Mouse (Mus musculus) limb, embryonic 13.5 days (tissue): ENCODE measurements around the gene Macrod1. TPM values are rescaled to one million over a fixed set of nuclear protein-coding genes. Genes with fewer than 3 reads are reported as not detected.

ENCODE experiments used
- ATAC-seq: fragments of 200-750 bp; cut with Nextera tagmentation; 2 replicates; pipeline ENCODE4 v1.8.0; 2017; ENCODE audit warnings: low read depth, moderate number of reproducible peaks, moderate TSS enrichment; ENCODE audit not compliant: low FRiP score
- H3K27ac ChIP-seq: fragments of 300-500 bp; sonication (generic); 2 replicates; pipeline ENCODE4 v1.5.1; 2015; ENCODE audit warnings: inconsistent platforms, mild to moderate bottlenecking, moderate library complexity
- H3K27me3 ChIP-seq: fragments of 300-500 bp; sonication (generic); 2 replicates; pipeline ENCODE4 v1.6.1; 2015; ENCODE audit warnings: mild to moderate bottlenecking, inconsistent platforms
- H3K36me3 ChIP-seq: fragments of 300-500 bp; sonication (generic); 2 replicates; pipeline ENCODE4 v1.6.1; 2015; ENCODE audit warnings: inconsistent platforms, mild to moderate bottlenecking, moderate library complexity
- H3K4me1 ChIP-seq: fragments of 300-500 bp; sonication (generic); 2 replicates; pipeline ENCODE4 v1.6.1; 2015; ENCODE audit warnings: inconsistent platforms
- H3K4me2 ChIP-seq: fragments of 300-500 bp; sonication (generic); replicated peaks from 2 replicates; pipeline ENCODE4 v1.6.1; 2015; ENCODE audit warnings: inconsistent platforms, mild to moderate bottlenecking, moderate library complexity
- H3K4me3 ChIP-seq: fragments of 300-500 bp; sonication (generic); 2 replicates; pipeline ENCODE4 v1.5.1; 2015; ENCODE audit warnings: moderate library complexity, mild to moderate bottlenecking, inconsistent platforms
- H3K9ac ChIP-seq: fragments of 300-500 bp; sonication (generic); 2 replicates; pipeline ENCODE4 v1.6.1; 2015; ENCODE audit warnings: mild to moderate bottlenecking, inconsistent platforms
- H3K9me3 ChIP-seq: fragments of 300-500 bp; sonication (generic); 2 replicates; pipeline ENCODE4 v1.6.1; 2016; ENCODE audit warnings: inconsistent platforms
- WGBS: fragments of 180-500 bp; shearing (Covaris S2); methylation state at CpG from one replicate; pipeline ENCODE4 v1.1.7; 2015; 5-methylcytosine and 5-hydroxymethylcytosine counted together
- polyA plus RNA-seq: library from polyadenylated mRNA; unstranded; fragments of >200 nt; fragmentation: Nextera tagmentation; extraction: Ambion mirVana; gene quantifications from 2 replicates; pipeline ENCODE4 v1.2.1, GENCODE M21; 2015

The Macrod1 gene
- polyA plus RNA-seq, 1 experiment from 2014 or later: 13.3 TPM

DNA sequence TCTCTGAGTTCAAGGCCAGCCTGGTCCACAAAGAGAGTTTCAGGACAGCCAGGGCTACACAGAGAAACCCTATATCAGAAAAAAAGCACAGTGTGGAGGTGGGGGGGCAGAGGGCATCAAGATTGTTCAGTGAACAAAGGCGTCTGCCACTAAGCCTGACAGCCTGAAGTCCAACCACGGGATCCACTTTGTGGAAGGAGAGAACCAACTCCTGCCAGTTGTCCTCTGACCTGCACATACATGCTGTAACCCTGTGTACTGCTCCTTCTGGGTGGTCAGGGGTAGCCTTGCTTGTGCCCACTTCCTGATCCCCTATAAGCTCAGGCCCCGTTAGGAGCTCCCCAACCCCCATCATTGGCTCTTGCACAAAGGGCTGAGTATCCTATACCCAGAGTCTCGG lies 128.4 kb downstream of the Macrod1 start:
- H3K9me3 ChIP-seq: no peaks in the 10 kb centered on the region
- no peak overlapping the region for H3K27ac ChIP-seq
- H3K27me3 ChIP-seq: peaks cover 62% of the 10 kb centered on the region
- no peak overlapping the region for H3K4me3 ChIP-seq
- H3K4me1 ChIP-seq: peaks cover 56% of the 10 kb centered on the region
- no peak overlapping the region for H3K9ac ChIP-seq
- no peak overlapping the region for H3K4me2 ChIP-seq
- no peak for ATAC-seq
- 51% methylated on average over 4 of the region's 4 CpGs for WGBS
- H3K36me3 ChIP-seq: no peaks in the 10 kb centered on the region

DNA sequence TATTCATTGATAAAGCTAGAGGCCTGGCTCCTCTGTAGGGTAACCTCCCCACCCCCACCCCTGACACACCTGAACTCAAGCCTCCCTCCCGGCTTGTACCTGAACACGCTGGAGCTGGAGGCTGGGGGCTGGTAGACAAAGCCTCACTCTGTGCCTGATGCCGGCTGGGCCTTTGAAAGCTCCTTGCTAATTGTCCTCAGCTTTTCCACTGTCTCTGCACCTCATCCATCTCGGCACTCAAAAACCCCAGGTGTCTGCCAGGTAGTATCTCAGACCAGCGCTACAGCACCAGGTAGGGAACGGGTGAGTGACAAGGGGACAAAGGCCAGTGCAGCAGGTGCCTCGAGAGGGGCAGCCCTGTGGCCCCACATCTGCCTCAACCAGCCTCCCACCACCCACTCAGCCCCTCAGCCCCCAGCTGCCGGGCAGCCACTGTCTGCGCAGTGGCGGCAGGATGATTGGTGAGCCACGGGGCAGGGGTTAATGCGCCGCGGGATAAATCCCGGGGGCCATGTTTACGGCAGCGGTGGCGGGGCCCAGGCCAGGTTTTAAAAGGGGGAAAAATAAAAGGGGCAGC lies 129.2 kb downstream of the Macrod1 start:
- Histone ChIP-seq H3K4me2 (0 out of 2 replicates have a peak overlapping the region, but pooled peaks have one; percentile 7), H3K9ac (peak overlapping the region; percentile 5), H3K27ac (no peak overlapping the region), H3K4me1 (peaks cover 49% of the 10 kb centered on the region), H3K9me3 (no peaks in the 10 kb centered on the region), H3K4me3 (no peak overlapping the region), H3K36me3 (no peaks in the 10 kb centered on the region), H3K27me3 (peaks cover 60% of the 10 kb centered on the region)
- ATAC-seq: no peak
- 6% methylated on average over 18 of the region's 18 CpGs for WGBS

DNA sequence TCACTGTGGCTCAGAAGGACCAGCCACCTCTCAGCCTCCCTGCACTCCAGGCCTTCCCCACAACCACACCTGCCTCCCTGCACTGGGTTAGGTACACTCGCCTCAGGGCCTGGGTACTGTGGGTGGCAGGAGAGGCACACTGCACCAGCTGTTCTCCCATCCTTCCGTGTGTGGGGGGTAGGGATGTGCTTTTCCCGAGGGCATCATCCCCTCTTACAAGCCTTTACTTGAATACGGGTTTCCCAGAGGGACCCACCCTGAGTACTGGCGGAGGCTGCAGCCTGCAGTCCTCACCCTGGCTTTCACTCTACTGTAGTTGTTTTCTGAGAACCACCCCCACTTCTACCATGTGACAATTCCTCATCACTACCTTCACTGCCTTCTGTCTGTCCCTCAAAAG lies 130.5 kb downstream of the Macrod1 start:
- peaks cover 59% of the 10 kb centered on the region for H3K27me3 ChIP-seq
- H3K4me3 ChIP-seq: no peak overlapping the region
- 42% methylated on average over 5 of the region's 5 CpGs for WGBS
- no peaks in the 10 kb centered on the region for H3K36me3 ChIP-seq
- H3K9me3 ChIP-seq: no peaks in the 10 kb centered on the region
- no peak for ATAC-seq
- peaks cover 37% of the 10 kb centered on the region for H3K4me1 ChIP-seq
- no peak overlapping the region for H3K4me2 ChIP-seq
- H3K9ac ChIP-seq: 0 out of 2 replicates have a peak overlapping the region, but pooled peaks have one; percentile 8
- no peak overlapping the region for H3K27ac ChIP-seq

DNA sequence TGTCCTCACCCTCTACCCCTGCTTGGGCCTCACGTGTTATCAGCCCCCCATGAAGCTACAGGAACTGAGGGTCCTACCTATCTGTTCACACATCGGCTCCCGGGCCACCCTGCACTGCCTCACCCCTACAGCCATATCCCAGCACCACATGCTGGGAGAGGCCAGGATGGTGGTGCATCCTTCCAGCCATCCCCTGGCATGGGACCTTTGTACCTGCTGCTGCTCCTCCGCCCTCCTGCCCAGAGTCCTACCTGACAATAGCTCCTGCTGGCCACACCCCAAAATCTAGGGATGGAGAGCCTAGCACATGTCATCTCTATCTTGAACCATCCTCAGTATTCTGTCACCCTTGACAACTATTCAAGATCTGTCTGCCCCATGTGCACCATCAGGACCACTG lies 132.4 kb downstream of the Macrod1 start:
- no peak overlapping the region for H3K4me3 ChIP-seq
- no peak overlapping the region for H3K4me2 ChIP-seq
- no peaks in the 10 kb centered on the region for H3K36me3 ChIP-seq
- WGBS: 67% methylated on average over 4 of the region's 4 CpGs
- H3K9me3 ChIP-seq: no peaks in the 10 kb centered on the region
- H3K9ac ChIP-seq: no peak overlapping the region
- ATAC-seq: no peak
- H3K4me1 ChIP-seq: peaks cover 20% of the 10 kb centered on the region
- peaks cover 50% of the 10 kb centered on the region for H3K27me3 ChIP-seq
- H3K27ac ChIP-seq: no peak overlapping the region

DNA sequence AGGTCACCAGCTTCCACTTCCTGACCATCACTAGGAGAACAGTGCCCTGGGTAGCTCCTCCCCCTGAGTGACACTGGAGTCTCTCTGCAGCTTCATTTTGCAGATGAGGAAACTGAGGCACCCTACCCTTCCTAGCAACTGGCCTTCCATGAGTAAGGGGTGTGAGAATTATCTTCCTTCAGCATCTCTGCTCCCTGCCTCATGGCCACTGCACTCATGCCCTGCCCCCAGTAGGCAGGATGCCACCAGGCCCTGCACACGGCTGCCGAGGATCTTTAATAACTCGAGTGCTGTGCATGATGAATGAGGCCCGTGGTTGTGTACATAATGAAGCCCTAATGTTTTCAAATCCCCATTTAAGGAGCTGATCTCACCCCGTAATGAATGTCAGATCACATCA lies 134.4 kb downstream of the Macrod1 start:
- H3K27ac ChIP-seq: no peak overlapping the region
- peaks cover 35% of the 10 kb centered on the region for H3K27me3 ChIP-seq
- 45% methylated on average over 5 of the region's 5 CpGs for WGBS
- no peak overlapping the region for H3K4me2 ChIP-seq
- H3K9me3 ChIP-seq: no peaks in the 10 kb centered on the region
- no peaks in the 10 kb centered on the region for H3K36me3 ChIP-seq
- H3K9ac ChIP-seq: 0 out of 2 replicates have a peak overlapping the region, but pooled peaks have one; percentile 19
- no peak overlapping the region for H3K4me3 ChIP-seq
- ATAC-seq: no peak
- peaks cover 16% of the 10 kb centered on the region for H3K4me1 ChIP-seq

DNA sequence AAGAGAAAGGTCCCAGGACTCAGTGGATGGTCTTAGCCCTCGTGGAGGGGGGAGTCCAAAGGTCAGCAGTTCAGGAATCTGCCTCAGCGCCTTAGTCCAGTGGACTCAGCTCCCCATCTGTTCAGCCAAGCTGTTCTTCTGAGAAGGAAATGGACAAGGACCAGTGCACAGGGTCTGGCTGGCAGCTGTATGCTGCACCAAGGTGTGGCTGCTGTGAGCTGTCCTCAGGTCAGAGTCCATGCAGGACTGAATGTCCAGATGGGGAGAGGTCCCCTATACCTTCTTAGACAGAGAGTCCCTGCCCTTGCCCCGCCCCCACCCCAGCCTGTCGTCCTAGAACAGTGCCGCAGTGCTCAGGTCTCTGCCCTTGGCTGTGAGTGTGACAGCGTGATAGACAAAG lies 135.0 kb downstream of the Macrod1 start:
- ATAC-seq: no peak
- no peaks in the 10 kb centered on the region for H3K36me3 ChIP-seq
- 50% methylated on average over 6 of the region's 6 CpGs for WGBS

DNA sequence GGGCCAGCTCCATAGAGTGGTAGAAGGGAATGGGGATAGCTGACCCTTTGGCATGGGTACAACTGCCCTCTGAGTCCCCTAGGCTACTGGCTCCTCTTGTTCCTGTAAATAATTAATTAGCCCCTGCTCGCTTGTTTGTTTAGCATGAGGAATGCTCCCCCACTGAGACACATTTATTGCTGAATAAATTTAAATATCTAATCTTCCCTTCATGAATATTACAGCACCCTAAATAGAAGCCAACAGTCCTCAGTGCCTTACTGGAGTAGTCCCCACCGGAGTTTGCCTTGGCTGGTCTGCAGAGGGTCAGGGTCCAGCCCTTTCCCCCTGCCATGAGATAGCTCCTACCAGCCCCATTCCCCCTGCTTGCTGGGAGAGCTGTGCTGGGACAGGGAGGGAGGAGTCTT lies 136.0 kb downstream of the Macrod1 start:
- Histone ChIP-seq H3K4me1 (peaks cover 24% of the 10 kb centered on the region), H3K9ac (no peak overlapping the region), H3K4me2 (no peak overlapping the region), H3K27ac (no peak overlapping the region), H3K36me3 (peaks cover 6% of the 10 kb centered on the region), H3K4me3 (no peak overlapping the region), H3K27me3 (peaks cover 24% of the 10 kb centered on the region), H3K9me3 (no peaks in the 10 kb centered on the region)
- WGBS: 40% methylated on average over 2 of the region's 2 CpGs
- ATAC-seq: no peak

More for the DNA sequence above, 135.0 kb downstream of the Macrod1 start:
- Histone ChIP-seq H3K4me2 (no peak overlapping the region), H3K9me3 (no peaks in the 10 kb centered on the region), H3K9ac (no peak overlapping the region), H3K27me3 (peaks cover 30% of the 10 kb centered on the region), H3K4me1 (peaks cover 16% of the 10 kb centered on the region), H3K4me3 (no peak overlapping the region), H3K27ac (no peak overlapping the region)

DNA sequence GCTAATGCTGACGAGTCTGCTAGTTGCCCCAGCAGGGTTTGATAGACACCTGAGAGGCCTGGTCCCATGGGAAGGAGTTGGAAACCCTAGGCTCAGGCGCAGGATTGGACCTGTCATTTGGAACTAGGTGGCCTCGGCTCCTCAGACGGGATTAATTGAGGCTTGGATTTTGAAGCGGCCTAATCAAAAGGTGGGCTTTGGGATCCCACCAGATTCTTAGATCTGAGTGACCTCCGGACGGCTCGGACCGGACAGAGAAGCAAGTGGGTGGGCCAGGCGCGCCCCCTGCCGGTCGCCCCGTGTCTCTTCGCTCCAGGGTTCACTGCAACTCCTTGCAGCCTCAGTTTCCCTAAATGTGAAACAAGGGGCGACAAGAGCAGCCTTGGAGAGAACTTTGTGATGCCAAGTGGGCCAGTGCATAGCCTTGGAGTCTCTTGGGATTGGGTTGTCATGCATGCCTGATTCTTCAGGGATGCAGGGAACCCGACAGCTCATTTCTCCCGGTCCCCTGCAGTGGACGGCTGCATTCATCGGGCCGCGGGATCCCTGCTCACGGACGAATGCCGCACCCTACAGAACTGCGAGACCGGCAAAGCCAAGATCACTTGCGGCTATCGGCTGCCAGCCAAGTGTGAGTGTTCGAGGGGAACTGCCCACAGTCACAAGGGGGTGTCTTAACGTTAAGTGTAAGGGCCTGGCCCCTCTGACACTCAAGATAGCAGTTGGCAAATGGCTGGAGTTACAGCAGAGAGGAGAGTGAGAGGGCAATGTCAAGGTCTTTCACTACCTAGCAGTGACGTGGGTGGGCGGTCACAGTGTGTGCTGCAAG lies 139.5 kb downstream of the Macrod1 start:
- H3K27me3 ChIP-seq: peaks cover 2% of the 10 kb centered on the region; the same call in 1 of the 2 replicates

DNA sequence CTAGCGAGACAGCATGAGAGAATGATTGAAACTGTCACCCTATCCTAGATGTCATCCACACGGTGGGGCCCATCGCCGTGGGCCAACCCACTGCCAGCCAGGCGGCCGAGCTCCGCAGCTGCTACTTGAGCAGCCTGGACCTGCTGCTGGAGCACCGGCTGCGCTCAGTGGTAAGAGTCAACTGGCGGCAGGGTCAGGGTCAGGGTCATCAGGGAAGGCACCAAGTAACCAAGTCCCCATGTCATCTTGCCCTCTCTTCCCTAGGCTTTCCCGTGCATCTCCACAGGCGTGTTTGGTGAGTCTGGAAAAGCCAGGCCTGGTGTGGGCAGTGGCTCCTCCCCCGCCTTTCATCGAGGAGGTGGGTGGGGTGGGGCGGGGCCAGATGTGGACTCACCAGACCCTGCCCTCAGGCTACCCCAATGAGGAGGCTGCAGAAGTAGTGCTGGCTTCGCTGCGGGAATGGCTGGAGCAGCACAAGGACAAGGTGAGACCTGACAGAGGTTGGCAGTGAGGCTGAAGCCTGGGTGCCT lies 140.2 kb downstream of the Macrod1 start:
- H3K9ac ChIP-seq: no peak overlapping the region
- ATAC-seq: peak; percentile 29
- no peak overlapping the region for H3K27ac ChIP-seq

More for the DNA sequence above, 139.5 kb downstream of the Macrod1 start:
- no peak overlapping the region for H3K4me3 ChIP-seq
- 16% methylated on average over 33 of the region's 33 CpGs for WGBS
- H3K9ac ChIP-seq: peak overlapping the region; percentile 13; the same call in 1 of the 2 replicates
- H3K9me3 ChIP-seq: no peaks in the 10 kb centered on the region
- peaks cover 42% of the 10 kb centered on the region for H3K36me3 ChIP-seq
- H3K4me2 ChIP-seq: peak overlapping the region; percentile 34
- peaks cover 31% of the 10 kb centered on the region for H3K4me1 ChIP-seq
- H3K27ac ChIP-seq: no peak overlapping the region
- peak; percentile 21; the same call in 1 of the 2 replicates for ATAC-seq

DNA sequence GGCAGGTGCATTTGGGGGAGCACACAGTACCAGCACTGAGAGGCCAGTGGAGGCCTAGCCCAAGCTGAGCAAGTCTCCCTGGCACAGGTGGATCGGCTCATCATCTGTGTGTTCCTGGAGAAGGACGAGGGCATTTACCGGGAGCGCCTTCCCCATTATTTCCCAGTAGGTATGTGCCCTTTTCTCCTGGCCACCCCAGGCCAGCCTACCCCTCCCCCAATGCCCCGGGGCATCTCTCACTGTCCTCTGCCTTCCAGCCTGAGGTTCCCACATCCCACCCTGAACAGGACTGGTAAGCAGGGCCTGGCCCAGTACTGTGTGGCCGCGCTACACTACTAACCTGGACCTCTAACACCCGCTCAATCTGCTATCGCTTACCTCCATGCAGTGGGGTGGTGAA lies 140.8 kb downstream of the Macrod1 start:
- 83% methylated on average over 9 of the region's 9 CpGs for WGBS
- H3K27ac ChIP-seq: 0 out of 2 replicates have a peak overlapping the region, but pooled peaks have one; percentile 10
- no peak overlapping the region for H3K4me3 ChIP-seq
- peaks cover 52% of the 10 kb centered on the region for H3K36me3 ChIP-seq
- peak; percentile 10 for ATAC-seq
- H3K4me2 ChIP-seq: no peak overlapping the region
- H3K4me1 ChIP-seq: peaks cover 31% of the 10 kb centered on the region
- H3K27me3 ChIP-seq: peaks cover 2% of the 10 kb centered on the region; the same call in 1 of the 2 replicates
- 0 out of 2 replicates have a peak overlapping the region, but pooled peaks have one; percentile 13 for H3K9ac ChIP-seq
- no peaks in the 10 kb centered on the region for H3K9me3 ChIP-seq

More for the DNA sequence above, 140.2 kb downstream of the Macrod1 start:
- no peaks in the 10 kb centered on the region for H3K9me3 ChIP-seq
- H3K4me3 ChIP-seq: no peak overlapping the region
- WGBS: 10% methylated on average over 17 of the region's 17 CpGs
- peaks cover 31% of the 10 kb centered on the region for H3K4me1 ChIP-seq
- peaks cover 48% of the 10 kb centered on the region for H3K36me3 ChIP-seq
- H3K4me2 ChIP-seq: peak overlapping the region; percentile 34
- H3K27me3 ChIP-seq: peaks cover 2% of the 10 kb centered on the region; the same call in 1 of the 2 replicates

DNA sequence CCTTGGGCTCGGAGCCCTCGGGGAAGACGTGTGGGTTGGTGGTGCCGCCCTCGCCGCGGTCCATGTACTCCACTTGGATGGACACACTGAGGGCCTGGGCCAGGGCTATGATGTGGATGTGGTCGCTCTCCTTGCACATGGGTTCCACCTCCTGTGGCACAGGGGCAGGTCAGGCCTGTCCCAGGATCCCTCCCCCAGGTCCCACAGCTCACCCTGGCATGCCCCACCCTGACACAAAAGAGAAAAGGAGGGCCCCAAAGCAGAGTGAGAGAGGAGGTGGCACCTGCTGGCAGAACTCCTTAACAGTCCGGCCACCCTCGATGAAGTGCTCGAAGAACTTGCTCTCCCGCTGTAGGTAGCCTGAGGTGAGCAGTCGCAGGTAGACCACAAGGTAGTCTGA lies 142.5 kb downstream of the Macrod1 start:
- H3K27me3 ChIP-seq: 0 out of 2 replicates have a peak, but pooled peaks cover 2% of the 10 kb centered on the region
- no peak overlapping the region for H3K4me3 ChIP-seq
- peaks cover 37% of the 10 kb centered on the region for H3K4me1 ChIP-seq
- no peak overlapping the region for H3K9ac ChIP-seq
- H3K4me2 ChIP-seq: no peak overlapping the region
- ATAC-seq: no peak
- 96% methylated on average over 13 of the region's 13 CpGs for WGBS
- no peaks in the 10 kb centered on the region for H3K9me3 ChIP-seq
- no peak overlapping the region for H3K27ac ChIP-seq
- H3K36me3 ChIP-seq: peaks cover 68% of the 10 kb centered on the region

DNA sequence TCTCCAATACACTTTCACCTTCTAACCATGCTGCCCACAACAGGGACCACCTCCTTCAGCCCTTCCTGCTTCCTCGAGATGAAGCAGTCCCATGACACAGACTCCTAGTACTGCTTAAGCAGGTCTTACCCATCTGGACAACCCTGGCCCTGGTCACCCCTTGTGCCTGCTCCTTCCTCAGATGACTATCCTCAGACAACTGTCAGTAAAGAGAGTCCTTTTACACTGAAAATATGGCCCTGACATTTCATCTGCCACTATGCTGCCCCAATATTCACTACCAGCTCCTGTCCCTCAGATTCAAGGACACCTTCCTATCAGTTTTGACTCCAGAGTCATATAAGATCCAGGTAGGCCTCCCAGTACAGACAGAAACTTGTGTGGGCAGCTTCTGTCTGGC lies 143.8 kb downstream of the Macrod1 start:
- 52% methylated on average over 1 of the region's 1 CpGs for WGBS
- no peaks in the 10 kb centered on the region for H3K9me3 ChIP-seq
- no peak overlapping the region for H3K4me2 ChIP-seq
- 0 out of 2 replicates have a peak, but pooled peaks cover 2% of the 10 kb centered on the region for H3K27me3 ChIP-seq
- peaks cover 47% of the 10 kb centered on the region for H3K4me1 ChIP-seq
- ATAC-seq: no peak
- H3K4me3 ChIP-seq: no peak overlapping the region
- H3K9ac ChIP-seq: no peak overlapping the region
- peaks cover 71% of the 10 kb centered on the region for H3K36me3 ChIP-seq
- H3K27ac ChIP-seq: no peak overlapping the region
